Comparison of ENCODE assay signal across 10 mouse cellular contexts in the genomic region with DNA sequence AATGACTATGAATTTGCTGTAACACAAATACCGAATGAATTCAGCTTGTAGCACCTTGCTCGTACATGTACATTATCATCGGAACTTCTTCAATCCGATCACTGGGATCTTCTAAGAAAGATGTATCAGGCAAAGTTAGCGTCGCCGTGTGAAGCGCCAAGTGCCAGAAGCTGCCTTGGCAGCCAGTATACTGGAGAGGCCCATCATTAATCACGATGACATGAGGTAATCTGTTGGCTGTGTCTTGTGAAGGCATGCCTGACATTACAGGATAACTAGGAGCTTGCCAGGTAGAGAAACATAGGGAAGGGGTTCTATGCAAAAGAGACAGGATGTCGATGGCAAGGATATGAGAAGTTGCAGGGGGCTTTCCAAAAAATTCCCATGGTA.
"Had no signal": no experiment of that assay in that cellular context is flagged by ENCODE, and none has a peak within 500 bp of the region (broad histone marks: within the 10 kb centered on the region; RNA-seq: fewer than 3 reads in every experiment).

No protein-coding gene starts in this region.

- H3K4me2 ChIP-seq: liver, embryonic 13.5 days; midbrain, embryonic 11.5 days; midbrain, embryonic 15.5 days; neural tube, embryonic 13.5 days; stomach, embryonic 15.5 days had no signal

- H3K36me3 ChIP-seq: liver, embryonic 13.5 days; midbrain, embryonic 15.5 days; neural tube, embryonic 13.5 days; stomach, embryonic 15.5 days had no signal

- H3K9me3 ChIP-seq: liver, embryonic 13.5 days; midbrain, embryonic 15.5 days; neural tube, embryonic 13.5 days; stomach, embryonic 15.5 days had no signal

- H3K27me3 ChIP-seq: liver, embryonic 13.5 days; midbrain, embryonic 15.5 days; neural tube, embryonic 13.5 days; stomach, embryonic 15.5 days had no signal

- H3K4me3 ChIP-seq: layer of hippocampus, adult 2 months; liver, embryonic 13.5 days; midbrain, embryonic 15.5 days; myocyte; neural tube, embryonic 13.5 days; stomach, embryonic 15.5 days had no signal

- H3K27ac ChIP-seq: kidney, postnatal 0 days; layer of hippocampus, adult 2 months; liver, embryonic 13.5 days; midbrain, embryonic 15.5 days; neural tube, embryonic 13.5 days; stomach, embryonic 15.5 days had no signal

- H3K9ac ChIP-seq: liver, embryonic 13.5 days; midbrain, embryonic 15.5 days; neural tube, embryonic 13.5 days; stomach, embryonic 15.5 days had no signal

- H3K4me1 ChIP-seq: liver, embryonic 13.5 days; stomach, embryonic 15.5 days had no signal

- DNase-seq: liver, embryonic 13.5 days; spleen, adult 18-20 months; thymus, postnatal 25 days had no signal
